Mouse (Mus musculus) urinary bladder, postnatal 25 days (tissue): ENCODE data around the gene Hpcal1.
"Not testable (repeated sequence)": the region's sequence is repeated elsewhere in the genome, so short reads cannot be mapped to it uniquely, and the experiment has no call there.

Experiments used
- DNase-seq: peaks from one replicate; pipeline ENCODE4 v3.0.0; 2022; ENCODE audit warnings: low spot score

Hpcal1 gene

GRCm38 (mm10) chr12:17789486-17789885, 98.8 kb downstream of the Hpcal1 start:
- no peak for DNase-seq

GRCm38 (mm10) chr12:17791111-17791510, 100.5 kb downstream of the Hpcal1 start:
- no peak for DNase-seq

DNA sequence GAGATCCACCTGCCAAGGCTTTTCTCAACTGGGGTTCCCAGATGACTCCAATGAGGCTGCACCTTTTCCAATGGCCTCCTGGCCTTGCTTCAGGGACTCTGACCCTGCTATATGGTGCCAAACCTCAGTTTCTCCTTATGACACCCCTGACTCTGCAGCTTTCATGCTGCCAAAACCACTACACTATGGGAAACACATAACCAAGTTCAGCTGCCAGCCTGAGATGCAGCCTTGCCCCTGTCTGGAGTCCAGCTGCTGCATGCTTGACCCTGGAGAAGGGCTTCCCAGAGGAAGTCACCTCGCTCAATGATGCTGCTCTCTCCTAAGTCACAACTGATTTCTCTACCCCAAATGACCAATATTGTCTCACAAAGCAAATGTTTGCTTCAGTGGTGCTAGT, 102.1 kb downstream of the Hpcal1 start:
- DNase-seq, result no peak

DNA sequence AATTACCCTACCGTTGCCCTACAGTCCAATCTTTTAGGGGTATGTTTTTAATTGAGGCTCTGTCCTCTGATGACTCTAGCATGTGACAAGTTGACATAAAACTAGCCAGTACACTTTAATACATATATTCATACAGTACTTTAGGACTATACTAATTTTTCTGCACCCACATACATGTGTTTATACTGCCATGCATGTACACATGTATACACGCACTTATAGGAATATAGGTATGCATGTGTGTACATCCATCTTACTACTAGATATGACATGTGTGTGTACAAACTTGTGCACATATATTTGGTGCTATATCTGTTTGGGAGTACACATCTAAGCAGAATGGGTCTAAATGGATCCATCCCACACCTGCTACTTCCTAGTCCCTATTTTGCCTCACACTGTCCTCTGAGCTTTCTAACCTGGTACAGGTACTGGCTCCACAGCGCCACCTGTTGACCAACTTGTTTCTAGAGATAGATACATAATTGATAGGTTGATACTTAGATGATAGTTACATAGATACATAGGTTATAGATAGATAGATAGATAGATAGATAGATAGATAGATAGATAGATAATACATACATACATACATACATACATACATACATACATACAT, 105.1 kb downstream of the Hpcal1 start:
- peak; percentile 78 for DNase-seq

GRCm38 (mm10) chr12:17798261-17798660, 107.6 kb downstream of the Hpcal1 start:
- not testable (repeated sequence) for DNase-seq

GRCm38 (mm10) chr12:17808542-17808941, 117.9 kb downstream of the Hpcal1 start:
- peak; percentile 59 for DNase-seq

- not testable (repeated sequence) for DNase-seq
Measured at GRCm38 (mm10) chr12:17835279-17835678, 144.6 kb downstream of the Hpcal1 start.
